Mouse (Mus musculus) urinary bladder, postnatal 4 days (tissue): ENCODE measurements around the gene Gpat2.
A peak's percentile ranks its signal among the peaks of the same experiment; 100 is the strongest.

Experiments used
- DNase-seq, 2 experiments: peaks; one replicate each; pipeline ENCODE4 v3.0.0; 2021 to 2022; ENCODE audit warnings: low spot score in 2 of 2

The Gpat2 gene

DNA sequence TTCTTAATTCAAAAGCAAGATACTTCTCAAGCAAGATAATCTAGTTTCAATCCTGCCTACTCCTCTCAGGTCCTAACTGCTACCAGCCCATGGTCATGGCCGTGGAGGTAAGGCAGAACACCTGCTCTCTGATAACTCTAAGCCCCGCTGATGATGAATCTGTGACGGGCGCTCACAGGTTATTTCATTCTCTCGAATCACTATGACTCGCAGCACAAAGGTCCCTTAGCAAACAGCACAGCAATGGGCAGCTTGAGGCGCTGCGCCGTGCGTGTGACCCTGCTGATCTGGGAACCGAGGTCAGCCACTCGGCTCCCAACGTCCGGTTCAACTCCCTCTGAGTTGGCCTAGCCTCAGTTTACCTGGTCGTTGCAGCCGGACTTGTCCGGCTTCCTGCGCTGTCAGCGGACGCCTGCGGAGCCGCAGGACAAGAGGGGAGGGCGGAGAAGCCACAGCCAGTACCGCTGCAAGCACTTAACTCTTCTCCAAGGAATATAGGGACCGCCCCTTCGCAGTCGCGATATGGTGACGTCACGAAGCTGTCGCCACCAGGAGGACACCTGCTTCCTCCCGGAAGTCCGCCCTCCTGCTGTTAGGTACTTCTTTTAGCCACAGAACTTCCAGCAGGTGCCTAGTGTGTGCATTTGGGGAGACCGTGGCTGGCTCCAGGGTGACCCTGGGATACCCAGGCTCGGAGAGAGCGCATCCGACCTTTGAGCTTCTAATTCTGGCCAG, 19.2 kb downstream of the Gpat2 start, which contains the start of gene Fahd2a:
Gene Fahd2a (minus strand): TSS at position 511 of the 735 bp plus-strand sequence.
- DNase-seq: peak; percentile 78 to 88

- DNase-seq: no peak
Measured at GRCm38 (mm10) chr2:127446847-127447246, 21.8 kb downstream of the Gpat2 start.

DNA sequence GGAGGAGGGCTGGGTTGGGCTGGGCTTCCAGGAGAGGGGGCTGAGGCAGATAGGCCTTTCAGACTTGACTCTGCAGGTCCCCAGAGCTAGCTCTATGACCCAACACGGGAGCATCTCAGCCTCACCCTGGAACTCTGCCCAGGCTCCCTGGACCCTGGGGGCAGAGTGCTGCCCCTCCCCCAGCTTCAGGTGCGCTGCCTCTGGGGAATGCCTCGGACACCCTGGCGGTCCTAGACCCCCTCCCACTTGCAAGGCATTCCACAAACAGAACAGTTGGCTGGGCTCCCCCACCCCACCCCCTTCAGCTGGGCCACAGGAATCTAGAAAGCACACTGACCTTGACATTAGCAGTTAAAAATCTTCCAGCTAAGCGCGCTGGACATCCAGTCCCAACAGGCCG, 24.7 kb downstream of the Gpat2 start:
- no peak for DNase-seq

DNA sequence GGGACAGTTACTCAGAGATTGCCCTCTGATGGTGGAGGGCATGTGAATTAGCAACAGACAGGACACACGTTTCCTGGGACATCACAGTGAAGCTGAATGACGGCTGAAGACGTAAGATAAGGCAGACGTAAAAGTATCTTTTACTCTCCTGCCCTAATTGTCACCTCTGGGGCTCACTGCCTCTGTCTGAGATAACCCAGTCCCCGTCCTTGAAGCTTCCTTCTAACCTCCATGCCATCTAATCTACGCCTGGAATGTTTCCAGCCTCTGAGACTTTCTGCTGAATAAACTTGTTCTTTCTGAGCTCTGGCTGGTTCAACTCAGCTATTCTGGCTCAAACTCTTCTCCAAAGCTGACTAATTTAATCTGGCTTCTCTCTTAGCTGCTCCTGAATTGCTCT, 26.7 kb downstream of the Gpat2 start:
- no peak for DNase-seq

DNA sequence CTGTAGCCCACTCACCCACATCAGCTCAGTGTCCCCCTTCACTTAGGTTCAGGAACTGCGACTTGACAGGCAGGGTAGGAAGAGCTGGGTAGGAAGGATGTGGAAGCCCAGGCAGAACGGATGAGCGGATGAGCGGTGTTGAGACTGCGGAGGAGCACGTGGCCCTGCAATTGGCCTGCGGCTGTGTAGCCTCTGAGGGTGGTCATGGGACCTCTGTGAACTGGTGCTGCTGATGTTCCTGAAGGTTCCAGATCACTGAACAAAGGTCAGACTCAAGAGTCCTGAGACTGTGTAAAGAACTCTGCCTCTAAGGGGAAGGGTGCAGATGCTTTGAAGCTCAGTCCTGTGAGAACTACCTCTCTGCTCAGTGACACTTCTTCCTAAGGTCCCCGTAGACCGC, 28.1 kb downstream of the Gpat2 start:
- no peak for DNase-seq

- peak; percentile 40 to 79 for DNase-seq
Measured at GRCm38 (mm10) chr2:127453764-127454163, 28.8 kb downstream of the Gpat2 start.

GRCm38 (mm10) chr2:127459341-127459740, 34.3 kb downstream of the Gpat2 start:
- no peak for DNase-seq

DNA sequence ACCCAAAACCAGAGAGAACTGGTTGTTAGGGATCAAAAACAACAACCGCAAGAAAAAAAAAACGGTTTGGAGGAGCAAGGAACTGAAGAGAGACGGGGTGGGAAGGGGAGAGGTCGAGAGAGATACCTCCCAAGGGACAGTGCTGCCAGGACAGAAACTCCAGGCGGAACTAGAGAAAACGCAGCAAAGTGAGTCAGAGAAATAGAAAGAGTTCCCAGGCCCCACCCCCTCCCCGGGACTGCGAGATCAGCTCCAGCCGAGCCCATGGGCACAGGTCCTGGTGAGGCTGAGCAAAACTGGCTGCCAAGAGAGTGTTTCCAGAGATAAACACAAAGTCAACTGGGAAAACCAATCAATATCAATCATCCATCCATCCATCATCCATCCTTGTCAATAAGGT, 36.4 kb downstream of the Gpat2 start:
- DNase-seq: no peak

GRCm38 (mm10) chr2:127462314-127462713, 37.3 kb downstream of the Gpat2 start:
- peak in 1 of 2 experiments; percentile 44 for DNase-seq

- DNase-seq: no peak
Measured at GRCm38 (mm10) chr2:127470183-127470582, 45.2 kb downstream of the Gpat2 start.

- no peak for DNase-seq
Measured at GRCm38 (mm10) chr2:127470661-127471060, 45.7 kb downstream of the Gpat2 start.

DNA sequence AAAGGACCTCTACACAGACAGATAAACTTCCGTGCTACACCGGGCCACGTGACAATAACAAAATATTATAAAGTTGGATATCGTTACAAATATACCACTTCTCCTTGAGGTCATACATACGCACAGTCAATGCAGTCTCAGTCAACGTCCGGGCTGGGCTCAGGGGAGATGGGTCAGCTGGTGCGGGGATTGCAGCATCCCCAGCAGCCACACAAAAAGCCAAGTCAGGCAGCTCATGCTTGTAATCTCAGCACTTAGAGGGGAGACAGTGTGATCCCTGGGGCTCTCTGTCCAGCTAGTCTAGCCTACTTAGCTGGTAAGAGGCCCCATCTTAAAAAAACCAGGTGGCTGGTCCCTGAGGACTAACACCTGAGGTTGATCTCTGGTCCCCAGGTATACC, 46.3 kb downstream of the Gpat2 start:
- DNase-seq: no peak

DNA sequence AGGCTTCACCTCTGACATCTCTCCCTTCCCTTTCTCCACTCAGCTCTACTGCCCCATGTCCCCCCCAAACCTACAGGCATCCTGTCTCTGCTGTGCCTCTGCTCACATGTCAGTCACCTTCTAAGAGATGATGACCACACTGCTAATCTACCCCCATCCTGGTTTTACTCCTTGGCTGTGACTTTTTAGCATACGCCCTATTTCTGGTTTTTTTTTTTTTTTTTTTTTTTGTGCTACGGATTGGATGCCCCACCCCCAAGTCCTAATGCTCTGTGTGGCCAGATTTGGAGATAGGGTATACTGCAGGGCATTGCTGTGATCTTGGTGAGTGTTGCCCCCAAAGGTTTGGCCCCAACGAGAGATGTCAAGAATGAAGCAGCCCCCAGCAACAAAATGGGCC, 47.3 kb downstream of the Gpat2 start:
- no peak for DNase-seq

GRCm38 (mm10) chr2:127479210-127479609, 54.2 kb downstream of the Gpat2 start:
- DNase-seq: no peak

GRCm38 (mm10) chr2:127479763-127480162, 54.8 kb downstream of the Gpat2 start:
- no peak for DNase-seq

DNA sequence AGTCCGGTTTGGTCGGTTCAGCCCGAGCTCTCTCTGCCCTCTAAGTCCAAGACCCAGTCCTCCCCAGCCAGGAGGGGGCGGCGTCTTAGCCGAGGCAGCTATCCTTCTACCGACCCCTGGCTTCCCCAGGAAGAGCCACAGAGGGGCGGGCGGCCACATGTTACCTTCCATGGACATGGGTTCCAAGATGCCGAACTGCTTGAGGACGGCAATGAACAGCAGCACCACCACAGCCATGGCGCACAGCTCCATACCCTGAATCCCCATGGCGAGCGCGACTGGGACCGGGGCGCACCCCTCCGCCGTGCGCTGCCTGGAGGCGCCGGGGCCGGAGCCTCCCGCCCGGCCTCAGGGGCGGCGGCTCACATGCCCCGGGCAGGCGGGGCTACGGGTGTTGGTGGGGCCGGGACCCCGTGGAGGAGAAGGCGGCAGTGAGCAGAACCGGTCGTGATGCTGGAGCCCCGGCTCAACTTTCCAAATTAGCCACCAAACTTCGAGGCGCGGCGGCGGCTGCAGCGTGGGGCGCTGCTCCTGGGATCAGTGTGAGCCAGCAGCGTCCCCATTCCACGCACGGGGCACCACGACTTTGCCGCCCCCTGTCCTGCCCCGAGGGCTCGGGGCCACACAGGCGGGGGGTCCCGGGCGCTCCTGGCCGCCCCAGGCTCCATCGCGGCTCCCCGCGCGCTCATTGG, 57.0 kb downstream of the Gpat2 start:
- DNase-seq: no peak

GRCm38 (mm10) chr2:127482533-127482911, 57.5 kb downstream of the Gpat2 start:
- DNase-seq: peak; percentile 76 to 80

DNA sequence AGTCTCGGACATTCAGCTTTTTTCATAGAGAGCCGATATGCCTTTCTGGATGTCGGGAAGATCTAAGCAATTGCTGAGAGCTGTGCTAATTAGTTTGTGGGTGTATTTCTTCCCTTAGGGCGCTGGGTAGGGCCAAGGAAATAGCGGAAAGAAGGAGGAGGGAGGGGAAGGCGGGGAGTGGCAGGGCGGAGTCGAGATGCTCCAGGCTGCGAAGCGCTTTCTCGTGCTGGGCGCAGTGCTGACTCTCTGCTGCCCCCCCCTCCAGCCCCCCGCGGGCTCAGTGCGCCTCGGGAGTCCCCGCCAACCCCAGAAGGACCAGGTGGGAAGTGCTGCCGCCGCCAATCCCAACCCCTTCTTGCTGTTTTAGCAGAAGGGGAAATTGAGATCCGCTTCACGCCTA, 58.0 kb downstream of the Gpat2 start:
- DNase-seq: no peak

- DNase-seq: peak; percentile 60 to 68
Measured at GRCm38 (mm10) chr2:127484476-127485170, 59.6 kb downstream of the Gpat2 start.
